Mouse (Mus musculus): ENCODE measurements around the gene Gdf15. TPM values are rescaled to one million over a fixed set of nuclear protein-coding genes. Genes with fewer than 3 reads are reported as not detected.

Gdf15 gene
- polyA plus RNA-seq, 2 experiments: 0.18 to 0.47 TPM

DNA sequence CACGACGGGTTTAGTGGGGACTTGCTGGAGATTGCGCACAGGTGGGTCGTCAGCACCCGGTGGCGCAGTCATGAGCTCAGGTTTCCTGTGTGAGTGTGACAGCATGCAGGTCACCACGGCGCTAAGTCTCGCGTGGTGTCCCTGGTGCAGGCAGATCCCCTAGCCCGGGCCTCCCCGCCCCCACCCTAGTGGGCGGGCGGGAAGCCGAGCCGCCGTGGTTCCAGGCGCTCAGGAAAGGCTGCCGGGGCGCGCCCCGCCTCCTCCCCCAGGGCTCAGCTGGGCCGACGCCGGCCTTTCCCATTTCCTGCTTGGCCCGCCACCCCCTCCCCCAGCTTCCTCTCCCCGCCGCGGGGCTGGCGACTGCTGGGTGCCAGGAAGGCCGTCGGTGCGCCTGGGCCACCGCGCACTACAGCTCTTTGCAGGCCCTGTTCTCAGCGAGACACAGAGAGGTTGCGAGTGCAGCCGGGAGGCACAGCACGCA lies 22.8 kb downstream of the Gdf15 start:
- H3K36me3 ChIP-seq (ENCODE audit: control insufficient read depth, insufficient read depth, low read length): no peaks in the 10 kb centered on the region
- peak overlapping the region; percentile 99 for H3K4me2 ChIP-seq (replicated peaks; ENCODE audit: low read depth, low read length, severe bottlenecking)
- ATAC-seq (ENCODE audit: low FRiP score, low read depth) (peak; percentile 80), DNase-seq (ENCODE audit: low spot score) (peak; percentile 91)
- TF ChIP-seq POLR2A (IDR thresholded peaks at IDR 0.05; ENCODE audit: borderline replicate concordance, extremely low read depth, insufficient read depth, insufficient read length): peak; percentile 72; the same call in 1 of the 2 replicates
- peak overlapping the region; percentile 74 for H3K9ac ChIP-seq (ENCODE audit: low read depth, low read length, severe bottlenecking)
- H3K4me1 ChIP-seq (ENCODE audit: control insufficient read depth, insufficient read depth, low read length): peaks cover 33% of the 10 kb centered on the region
- H3K27me3 ChIP-seq (ENCODE audit: control insufficient read depth, insufficient read depth, low read length): no peaks in the 10 kb centered on the region
- peak overlapping the region; percentile 99 for H3K27ac ChIP-seq (replicated peaks; ENCODE audit: low read depth, low read length)
- WGBS: 1% methylated on average over 27 of the region's 39 CpGs
- no peaks in the 10 kb centered on the region for H3K9me3 ChIP-seq (ENCODE audit: control insufficient read depth, low read length)
- H3K4me3 ChIP-seq (replicated peaks; ENCODE audit: low read length): peak overlapping the region; percentile 82

DNA sequence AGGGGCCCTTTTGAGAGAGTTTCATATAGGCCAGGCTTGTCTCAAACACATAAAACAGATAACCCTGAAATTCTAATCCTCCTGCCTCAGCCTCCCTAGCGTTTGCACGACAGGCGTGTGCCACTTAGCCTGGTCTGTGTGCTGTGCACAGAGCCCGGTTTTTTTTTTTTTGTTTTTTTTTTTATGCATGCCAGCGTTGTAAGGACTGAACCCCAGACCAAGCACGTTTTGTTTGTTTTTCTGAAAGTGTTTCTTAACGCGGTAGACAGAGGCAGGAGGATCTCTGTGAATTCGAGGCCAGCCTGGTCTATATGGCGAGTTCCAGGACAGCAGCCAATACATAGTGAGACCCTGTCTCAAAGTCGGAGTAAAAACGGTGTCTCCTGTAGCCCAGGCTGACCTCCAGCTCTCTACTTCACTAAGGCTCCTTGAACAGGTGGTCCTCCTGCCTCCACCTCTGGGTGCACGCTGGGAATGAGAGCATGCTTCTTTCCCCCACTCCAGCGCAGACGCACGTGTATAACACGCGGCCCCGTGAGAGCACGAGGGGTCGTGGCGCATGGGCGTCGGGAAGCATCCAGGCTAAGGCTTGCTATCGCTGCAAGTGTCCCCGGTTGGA lies 23.4 kb downstream of the Gdf15 start, which contains the start of gene Ssbp4:
Ssbp4 (minus strand) TSS at position 124 of the 619 bp plus-strand sequence.
- H3K4me1 ChIP-seq (ENCODE audit: control insufficient read depth, insufficient read depth, low read length): peaks cover 33% of the 10 kb centered on the region
- ATAC-seq (ENCODE audit: low FRiP score, low read depth) (peak; percentile 4; the same call in 1 of the 2 replicates), DNase-seq (ENCODE audit: low spot score) (no peak)
- no peak for TF ChIP-seq POLR2A (IDR thresholded peaks at IDR 0.05; ENCODE audit: borderline replicate concordance, extremely low read depth, insufficient read depth, insufficient read length)
- H3K27me3 ChIP-seq (ENCODE audit: control insufficient read depth, insufficient read depth, low read length): no peaks in the 10 kb centered on the region
- no peaks in the 10 kb centered on the region for H3K36me3 ChIP-seq (ENCODE audit: control insufficient read depth, insufficient read depth, low read length)
- H3K27ac ChIP-seq (replicated peaks; ENCODE audit: low read depth, low read length): peak within 1 kb of the TSS; percentile 99
- H3K4me2 ChIP-seq (replicated peaks; ENCODE audit: low read depth, low read length, severe bottlenecking): peak within 1 kb of the TSS; percentile 99
- peak within 1 kb of the TSS; percentile 82 for H3K4me3 ChIP-seq (replicated peaks; ENCODE audit: low read length)
- 3% methylated on average over 26 of the region's 26 CpGs for WGBS
- H3K9ac ChIP-seq (ENCODE audit: low read depth, low read length, severe bottlenecking): peak within 1 kb of the TSS; percentile 92
- no peaks in the 10 kb centered on the region for H3K9me3 ChIP-seq (ENCODE audit: control insufficient read depth, low read length)

DNA sequence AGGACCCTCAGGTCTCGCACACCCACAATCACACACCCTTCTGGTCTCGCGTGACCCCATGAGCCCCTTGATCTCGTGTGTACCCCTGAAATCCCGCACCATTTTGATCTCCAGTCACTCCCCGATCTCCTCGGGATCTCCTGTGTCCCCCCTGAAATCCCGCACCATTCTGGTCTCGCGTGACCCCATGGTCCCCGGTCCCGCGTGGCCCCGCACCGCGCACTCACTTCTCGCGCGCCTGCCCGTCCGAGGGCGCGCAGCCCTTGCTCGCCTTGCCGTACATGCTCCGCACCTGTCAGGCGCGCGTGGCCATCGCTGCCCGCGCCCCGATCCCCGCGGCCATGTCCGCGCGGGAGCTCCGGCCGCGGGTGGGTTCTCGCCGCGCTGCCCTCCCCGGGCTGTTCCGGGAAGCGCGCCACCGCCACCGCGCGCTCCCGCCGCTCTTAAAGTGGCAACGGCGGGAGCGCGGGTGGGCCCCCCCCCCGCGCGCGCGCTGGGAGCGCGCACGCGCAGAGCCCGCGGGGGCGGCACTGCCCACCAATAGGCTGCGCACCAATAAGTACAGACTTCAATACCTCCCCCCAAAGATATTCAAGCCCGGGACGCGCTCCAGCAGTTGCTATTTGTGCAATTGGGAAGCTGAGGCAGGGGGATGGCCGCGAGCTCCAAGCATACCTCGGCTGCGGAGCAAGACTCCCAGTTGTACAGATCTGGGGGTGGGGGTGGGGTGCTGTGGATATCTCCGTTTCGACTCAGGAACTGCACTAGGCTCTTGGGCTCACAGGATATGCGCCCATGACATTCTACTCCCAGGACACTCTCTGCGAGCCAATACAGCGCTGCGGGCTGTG lies 24.1 kb downstream of the Gdf15 start:
- under 1% methylated on average over 84 of the region's 84 CpGs for WGBS
- ATAC-seq (ENCODE audit: low FRiP score, low read depth): no peak

DNA sequence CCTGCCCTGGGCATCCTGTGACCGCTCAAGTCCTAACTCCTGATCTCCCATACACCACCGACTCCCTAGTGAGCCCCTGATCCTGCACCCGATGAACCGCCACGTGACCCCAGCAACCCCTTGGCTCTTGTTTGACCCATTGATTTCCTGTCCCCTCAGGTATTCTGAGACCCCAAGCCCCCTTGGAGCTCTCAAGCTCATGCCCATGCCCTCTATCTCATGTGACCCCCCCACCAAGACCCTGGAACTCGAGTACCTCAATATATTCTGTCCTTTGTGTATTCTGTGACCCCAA lies 24.7 kb downstream of the Gdf15 start:
- no peaks in the 10 kb centered on the region for H3K9me3 ChIP-seq (ENCODE audit: control insufficient read depth, low read length)
- WGBS: 23% methylated on average over 6 of the region's 6 CpGs
- peaks cover 4% of the 10 kb centered on the region; the same call in 1 of the 2 replicates for H3K36me3 ChIP-seq (ENCODE audit: control insufficient read depth, insufficient read depth, low read length)
- ATAC-seq (ENCODE audit: low FRiP score, low read depth) (no peak), DNase-seq (ENCODE audit: low spot score) (no peak)
- peak overlapping the region; percentile 82 for H3K4me3 ChIP-seq (replicated peaks; ENCODE audit: low read length)
- peaks cover 33% of the 10 kb centered on the region for H3K4me1 ChIP-seq (ENCODE audit: control insufficient read depth, insufficient read depth, low read length)
- no peak for TF ChIP-seq POLR2A (IDR thresholded peaks at IDR 0.05; ENCODE audit: borderline replicate concordance, extremely low read depth, insufficient read depth, insufficient read length)
- H3K9ac ChIP-seq (ENCODE audit: low read depth, low read length, severe bottlenecking): peak overlapping the region; percentile 92
- no peaks in the 10 kb centered on the region for H3K27me3 ChIP-seq (ENCODE audit: control insufficient read depth, insufficient read depth, low read length)
- peak overlapping the region; percentile 99 for H3K4me2 ChIP-seq (replicated peaks; ENCODE audit: low read depth, low read length, severe bottlenecking)
- H3K27ac ChIP-seq (replicated peaks; ENCODE audit: low read depth, low read length): no peak overlapping the region

More for the DNA sequence above, 24.1 kb downstream of the Gdf15 start:
- Histone ChIP-seq H3K4me2 (replicated peaks; ENCODE audit: low read depth, low read length, severe bottlenecking) (peak overlapping the region; percentile 99), H3K36me3 (ENCODE audit: control insufficient read depth, insufficient read depth, low read length) (no peaks in the 10 kb centered on the region), H3K9ac (ENCODE audit: low read depth, low read length, severe bottlenecking) (peak overlapping the region; percentile 92), H3K27ac (replicated peaks; ENCODE audit: low read depth, low read length) (peak overlapping the region; percentile 99), H3K9me3 (ENCODE audit: control insufficient read depth, low read length) (no peaks in the 10 kb centered on the region), H3K4me1 (ENCODE audit: control insufficient read depth, insufficient read depth, low read length) (peaks cover 33% of the 10 kb centered on the region), H3K4me3 (replicated peaks; ENCODE audit: low read length) (peak overlapping the region; percentile 82), H3K27me3 (ENCODE audit: control insufficient read depth, insufficient read depth, low read length) (no peaks in the 10 kb centered on the region)
- peak; percentile 61 for DNase-seq (ENCODE audit: low spot score)
- no peak for TF ChIP-seq POLR2A (IDR thresholded peaks at IDR 0.05; ENCODE audit: borderline replicate concordance, extremely low read depth, insufficient read depth, insufficient read length)

DNA sequence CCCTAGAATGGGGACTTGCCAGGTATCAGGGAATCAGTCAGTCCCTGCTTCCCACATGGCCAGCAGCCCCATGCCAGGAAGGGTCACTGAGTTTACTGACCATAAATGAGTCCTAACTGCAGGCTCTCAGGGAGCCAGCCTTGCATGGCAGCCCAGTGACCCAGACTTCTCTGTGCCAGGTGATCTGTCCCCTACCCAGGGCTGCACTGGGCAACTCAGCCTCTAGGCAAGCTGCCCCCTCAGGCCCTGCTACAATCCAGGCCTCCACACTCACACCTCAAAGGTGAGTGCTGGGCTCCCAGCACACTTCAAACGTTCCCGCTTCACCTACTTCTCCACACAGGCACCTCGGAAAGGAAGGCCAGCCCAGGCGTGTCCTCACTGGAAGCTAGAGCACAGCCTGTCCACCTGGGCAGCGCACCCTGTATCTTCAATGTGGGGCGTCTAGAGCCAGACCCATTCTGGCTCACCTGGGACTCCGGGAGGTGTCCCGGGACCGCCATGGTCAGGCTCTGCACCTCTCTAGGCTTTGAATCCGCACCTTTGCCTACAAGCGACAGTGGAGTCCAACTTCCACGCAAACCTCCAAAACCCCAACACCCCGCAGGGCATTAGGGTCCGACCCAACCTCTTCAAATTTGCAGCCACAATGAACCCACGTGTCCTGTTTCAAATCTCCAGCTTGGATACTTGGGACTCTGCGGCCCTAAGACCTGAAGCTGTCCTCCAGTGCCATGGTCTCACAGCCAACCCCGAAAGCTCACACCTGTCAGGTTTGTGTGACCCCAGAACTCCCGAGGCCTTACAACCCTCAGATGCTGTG lies 25.3 kb downstream of the Gdf15 start:
- peaks cover 33% of the 10 kb centered on the region for H3K4me1 ChIP-seq (ENCODE audit: control insufficient read depth, insufficient read depth, low read length)
- no peaks in the 10 kb centered on the region for H3K9me3 ChIP-seq (ENCODE audit: control insufficient read depth, low read length)
- ATAC-seq (ENCODE audit: low FRiP score, low read depth) (no peak), DNase-seq (ENCODE audit: low spot score) (no peak)
- no peak overlapping the region for H3K27ac ChIP-seq (replicated peaks; ENCODE audit: low read depth, low read length)
- 53% methylated on average over 18 of the region's 18 CpGs for WGBS
- peaks cover 7% of the 10 kb centered on the region for H3K36me3 ChIP-seq (ENCODE audit: control insufficient read depth, insufficient read depth, low read length)
- H3K4me2 ChIP-seq (replicated peaks; ENCODE audit: low read depth, low read length, severe bottlenecking): peak overlapping the region; percentile 99
- H3K9ac ChIP-seq (ENCODE audit: low read depth, low read length, severe bottlenecking): peak overlapping the region; percentile 92
- H3K4me3 ChIP-seq (replicated peaks; ENCODE audit: low read length): peak overlapping the region; percentile 82
- TF ChIP-seq POLR2A (IDR thresholded peaks at IDR 0.05; ENCODE audit: borderline replicate concordance, extremely low read depth, insufficient read depth, insufficient read length): no peak
- no peaks in the 10 kb centered on the region for H3K27me3 ChIP-seq (ENCODE audit: control insufficient read depth, insufficient read depth, low read length)

Measured in limb, embryonic 14.5 days (tissue).